Mouse (Mus musculus) limb, embryonic 14.5 days (tissue): ENCODE data around the gene Tmem151b. TPM values are rescaled to one million over a fixed set of nuclear protein-coding genes. Genes with fewer than 3 reads are reported as not detected.

Source experiments
- ATAC-seq: fragments of 200-750 bp; cut with Nextera tagmentation; 2 replicates; pipeline ENCODE4 v1.8.0; 2017; ENCODE audit warnings: low read depth, moderate number of reproducible peaks, moderate TSS enrichment; ENCODE audit not compliant: low FRiP score
- DNase-seq: peaks from one replicate; pipeline ENCODE4 v3.0.0-alpha.2; 2015; ENCODE audit warnings: low spot score
- H3K27ac ChIP-seq: fragments of 300-500 bp; sonication (generic); replicated peaks from 2 replicates; pipeline ENCODE4 v1.5.1; 2014; ENCODE audit warnings: low read depth, mild to moderate bottlenecking, low read length, moderate library complexity, mixed read lengths
- H3K27me3 ChIP-seq: fragments of 300-500 bp; sonication (generic); 2 replicates; pipeline ENCODE4 v1.6.1; 2014; ENCODE audit warnings: low read length, mixed read lengths; ENCODE audit not compliant: control insufficient read depth, insufficient read depth
- H3K36me3 ChIP-seq: fragments of 300-500 bp; sonication (generic); 2 replicates; pipeline ENCODE4 v1.6.1; 2014; ENCODE audit warnings: mild to moderate bottlenecking, low read length, moderate library complexity, mixed read lengths; ENCODE audit not compliant: control insufficient read depth, insufficient read depth
- H3K4me1 ChIP-seq: fragments of 300-500 bp; sonication (generic); 2 replicates; pipeline ENCODE4 v1.6.1; 2014; ENCODE audit warnings: antibody characterized with exemption, low read length, mixed read lengths; ENCODE audit not compliant: control insufficient read depth, insufficient read depth
- H3K4me2 ChIP-seq: fragments of 300-500 bp; sonication (generic); replicated peaks from 2 replicates; pipeline ENCODE4 v1.6.1; 2014; ENCODE audit warnings: low read depth, mild to moderate bottlenecking, low read length, moderate library complexity; ENCODE audit not compliant: severe bottlenecking
- H3K4me3 ChIP-seq: fragments of 300-500 bp; sonication (generic); replicated peaks from 2 replicates; pipeline ENCODE4 v1.5.1; 2014; ENCODE audit warnings: low read length
- H3K9ac ChIP-seq: fragments of 300-500 bp; sonication (generic); 2 replicates; pipeline ENCODE4 v1.6.1; 2014; ENCODE audit warnings: mild to moderate bottlenecking, low read depth, low read length, moderate library complexity; ENCODE audit not compliant: severe bottlenecking
- H3K9me3 ChIP-seq: fragments of 300-500 bp; sonication (generic); 2 replicates; pipeline ENCODE4 v1.6.1; 2016; ENCODE audit warnings: low read length; ENCODE audit not compliant: control insufficient read depth
- POLR2A ChIP-seq: fragments of 200-500 bp; IDR thresholded peaks from 2 replicates; pipeline ENCODE4 v1.8.0; 2012; ENCODE audit warnings: inconsistent platforms, mild to moderate bottlenecking, moderate library complexity, borderline replicate concordance; ENCODE audit not compliant: insufficient read depth, insufficient read length; ENCODE audit errors: extremely low read depth
- WGBS: fragments of 180-500 bp; shearing (Covaris S2); extraction: QIAGEN DNeasy Blood & Tissue Kit; methylation state at CpG from one replicate; pipeline ENCODE4 v1.1.7; 2014; 5-methylcytosine and 5-hydroxymethylcytosine counted together
- polyA plus RNA-seq, 2 experiments: library from polyadenylated mRNA; depleted of rRNA in 1 of 2; stranded (reverse) in 1 of 2; unstranded in 1 of 2; fragments of >200 nt; fragmentation: Nextera tagmentation in 1 of 2; extraction: Ambion mirVana in 1 of 2; gene quantifications; 2 replicates each; pipeline versions ENCODE4 v1.2.1 to v1.2.3; 2012 to 2014

Gene Tmem151b
- polyA plus RNA-seq, 2 experiments, result 2.9 to 6.1 TPM

- H3K27ac ChIP-seq, result peak overlapping the region; percentile 52; the same call in 1 of the 2 replicates
- DNase-seq, result no peak
- 0 out of 2 replicates have a peak, but pooled peaks cover 9% of the 10 kb centered on the region for H3K27me3 ChIP-seq
- peak overlapping the region; percentile 55 for H3K9ac ChIP-seq
- ATAC-seq, result peak; percentile 27; the same call in 1 of the 2 replicates
- no peaks in the 10 kb centered on the region for H3K9me3 ChIP-seq
- 7% methylated on average over 19 of the region's 23 CpGs for WGBS
- H3K4me1 ChIP-seq, result peaks cover 48% of the 10 kb centered on the region
- no peak for TF ChIP-seq POLR2A
- no peaks in the 10 kb centered on the region for H3K36me3 ChIP-seq
- H3K4me3 ChIP-seq, result peak overlapping the region; percentile 47
- peak overlapping the region; percentile 88 for H3K4me2 ChIP-seq
Measured at GRCm38 (mm10) chr17:45595736-45596390, 46.4 kb upstream of the Tmem151b start.

DNA sequence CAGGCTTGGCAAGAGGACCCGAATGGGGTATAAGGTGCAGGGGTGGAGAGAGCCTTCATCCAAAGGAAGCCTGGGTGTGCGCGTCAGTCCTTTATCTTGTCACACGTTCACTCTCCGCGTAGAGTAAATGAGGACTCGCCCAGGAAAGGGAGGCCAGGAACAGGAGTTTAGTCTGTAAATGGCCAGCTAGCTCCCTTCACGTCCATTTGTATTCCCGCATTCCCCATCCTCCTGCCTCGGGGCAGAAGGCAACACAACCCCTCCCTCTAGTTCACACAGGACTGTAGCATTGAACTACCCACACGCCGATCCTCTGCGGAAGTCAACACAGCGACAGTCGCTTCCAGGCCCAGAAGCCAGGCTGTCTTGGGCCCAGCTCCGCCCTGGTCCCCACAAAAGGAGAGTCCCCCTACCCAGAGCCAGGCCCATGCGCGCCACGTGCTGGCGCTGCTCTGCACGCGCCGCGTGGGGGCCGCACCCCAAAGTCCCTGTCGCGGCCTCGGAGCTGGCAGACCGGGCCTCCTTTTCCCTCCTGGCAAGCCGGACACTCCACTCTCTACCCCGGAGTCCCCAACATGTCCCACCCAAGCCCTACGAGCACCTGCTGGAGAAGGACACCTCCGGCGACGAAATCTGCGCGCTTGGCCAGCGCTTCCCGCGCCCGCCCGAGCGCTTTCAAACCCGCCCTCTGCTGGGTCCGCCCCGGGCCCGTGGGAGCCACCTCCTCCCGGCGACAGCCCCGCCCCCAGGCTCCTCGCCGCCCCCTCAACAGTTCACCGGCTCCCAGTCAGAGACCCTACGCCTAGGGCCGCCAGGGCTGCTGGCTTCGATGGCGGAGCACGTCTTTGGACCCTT, 45.6 kb upstream of the Tmem151b start:
- TF ChIP-seq POLR2A, result 0 out of 2 replicates have a peak, but pooled peaks have one; percentile 24
- Histone ChIP-seq H3K27me3 (0 out of 2 replicates have a peak, but pooled peaks cover 2% of the 10 kb centered on the region), H3K4me2 (peak overlapping the region; percentile 88), H3K9ac (peak overlapping the region; percentile 55), H3K36me3 (no peaks in the 10 kb centered on the region), H3K27ac (no peak overlapping the region), H3K9me3 (no peaks in the 10 kb centered on the region), H3K4me1 (peaks cover 48% of the 10 kb centered on the region), H3K4me3 (peak overlapping the region; percentile 47)
- ATAC-seq, result peak; percentile 82
- DNase-seq, result peak; percentile 63
- 3% methylated on average over 52 of the region's 58 CpGs for WGBS

GRCm38 (mm10) chr17:45594195-45594594, 44.7 kb upstream of the Tmem151b start:
- H3K27ac ChIP-seq, result no peak overlapping the region
- DNase-seq, result no peak
- no peaks in the 10 kb centered on the region for H3K9me3 ChIP-seq
- peaks cover 48% of the 10 kb centered on the region for H3K4me1 ChIP-seq
- H3K9ac ChIP-seq, result no peak overlapping the region
- peak overlapping the region; percentile 88 for H3K4me2 ChIP-seq
- ATAC-seq, result no peak
- 0 out of 2 replicates have a peak, but pooled peaks cover 7% of the 10 kb centered on the region for H3K36me3 ChIP-seq
- no peak for TF ChIP-seq POLR2A
- H3K4me3 ChIP-seq, result peak overlapping the region; percentile 47
- WGBS, result 51% methylated on average over 8 of the region's 8 CpGs
- H3K27me3 ChIP-seq, result no peaks in the 10 kb centered on the region

GRCm38 (mm10) chr17:45593479-45593878, 44.0 kb upstream of the Tmem151b start:
- Histone ChIP-seq H3K9me3 (no peaks in the 10 kb centered on the region), H3K4me3 (no peak overlapping the region), H3K4me1 (peaks cover 48% of the 10 kb centered on the region), H3K9ac (no peak overlapping the region), H3K27ac (no peak overlapping the region), H3K36me3 (peaks cover 10% of the 10 kb centered on the region), H3K4me2 (peak overlapping the region; percentile 88), H3K27me3 (no peaks in the 10 kb centered on the region)
- no peak for TF ChIP-seq POLR2A
- WGBS, result 33% methylated on average over 8 of the region's 8 CpGs
- no peak for ATAC-seq
- no peak for DNase-seq
